28 mouse cellular contexts compared by ENCODE assay signal in the genomic region with DNA sequence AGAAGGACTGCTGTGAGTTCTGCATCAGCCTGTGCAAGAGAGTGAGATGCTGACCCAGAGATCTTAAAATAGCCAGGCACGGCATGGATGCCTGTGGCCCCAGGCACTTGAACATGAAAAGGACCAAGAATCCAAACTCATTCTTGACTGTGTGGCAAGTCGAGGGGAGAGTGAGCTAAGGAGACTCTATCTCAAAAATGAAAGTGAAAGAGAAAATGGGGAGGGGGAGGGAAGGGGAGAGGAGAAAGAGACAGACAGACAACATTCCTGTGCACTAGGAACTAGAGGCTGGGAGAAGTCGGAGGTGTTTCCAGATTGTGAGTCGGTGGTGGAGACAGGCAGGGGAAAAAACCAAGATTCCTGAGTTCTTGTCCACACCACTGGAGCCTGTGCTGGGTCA. TPM values are rescaled to one million over a fixed set of nuclear protein-coding genes. Genes with fewer than 3 reads are reported as not detected.
DNase-seq lines count a peak whose midpoint lies in the region; ATAC-seq and TF ChIP-seq lines count a peak whose summit lies in the region.
"Had no signal": no experiment of that assay in that cellular context is flagged by ENCODE, and none has a peak within 500 bp of the region (broad histone marks: within the 10 kb centered on the region; RNA-seq: fewer than 3 reads in every experiment).

No protein-coding gene starts in this region.

- H3K4me1 ChIP-seq in heart, embryonic 11.5 days (ENCODE audit: control insufficient read depth, insufficient read depth, low read length), result peaks cover 17% of the 10 kb centered on the region
- peaks cover 8% of the 10 kb centered on the region for H3K4me1 ChIP-seq in heart, embryonic 16.5 days (ENCODE audit: control insufficient read depth, insufficient read depth, low read length)
- H3K4me1 ChIP-seq in thymus, adult 2 months (replicated peaks; ENCODE audit: control insufficient read depth, insufficient read depth, low read length), result peaks cover 6% of the 10 kb centered on the region; the same call in 1 of the 2 replicates
- H3K4me1 ChIP-seq in forebrain, embryonic 14.5 days (ENCODE audit: control insufficient read depth, insufficient read depth, low read length), result no peaks in the 10 kb centered on the region
- H3K4me1 ChIP-seq: embryonic facial prominence, embryonic 15.5 days; forebrain, embryonic 12.5 days; intestine, embryonic 15.5 days; neural tube, embryonic 13.5 days had no signal

- no peak overlapping the region for H3K4me3 ChIP-seq in heart, embryonic 11.5 days (ENCODE audit: low read depth, low read length)
- no peak overlapping the region for H3K4me3 ChIP-seq in heart, embryonic 16.5 days (ENCODE audit: low read length)
- H3K4me3 ChIP-seq in thymus, adult 2 months (ENCODE audit: control insufficient read depth, insufficient read depth, low read length), result no peak overlapping the region
- H3K4me3 ChIP-seq in forebrain, embryonic 14.5 days (ENCODE audit: low read depth, low read length), result no peak overlapping the region
- H3K4me3 ChIP-seq: embryonic facial prominence, embryonic 10.5 days; embryonic facial prominence, embryonic 15.5 days; forebrain, embryonic 12.5 days; intestine, embryonic 15.5 days; limb, embryonic 13.5 days; neural tube, embryonic 13.5 days had no signal

- 0 out of 2 replicates have a peak, but pooled peaks have one; percentile 12 for ATAC-seq in heart, embryonic 11.5 days (replicated peaks; ENCODE audit: insufficient number of reproducible peaks, low FRiP score, low TSS enrichment)
- no peak for ATAC-seq in heart, embryonic 16.5 days (replicated peaks; ENCODE audit: extremely low read depth, insufficient read depth, low FRiP score)
- peak; percentile 40 for ATAC-seq in activated CD4-positive, CD25-positive, alpha-beta regulatory T cell, adult 4 months
- ATAC-seq in forebrain, embryonic 14.5 days, result no peak
- ATAC-seq: hindbrain, embryonic 16.5 days; intestine, embryonic 15.5 days; midbrain, embryonic 16.5 days had no signal

- H3K4me2 ChIP-seq in heart, embryonic 11.5 days, result peak overlapping the region; percentile 38
- peak overlapping the region; percentile 18 for H3K4me2 ChIP-seq in heart, embryonic 16.5 days (ENCODE audit: low read depth, low read length)
- H3K4me2 ChIP-seq in forebrain, embryonic 14.5 days (ENCODE audit: low read length), result no peak overlapping the region
- H3K4me2 ChIP-seq: embryonic facial prominence, embryonic 15.5 days; forebrain, embryonic 12.5 days; intestine, embryonic 15.5 days; limb, embryonic 13.5 days; liver, embryonic 11.5 days; neural tube, embryonic 13.5 days had no signal

- no peak for DNase-seq in heart, postnatal 4 days
- DNase-seq in heart, postnatal 25 days (ENCODE audit: low spot score), result no peak
- DNase-seq in CD4-positive helper T cell, adult 2 months (ENCODE audit: low read depth, low spot score), result peak; percentile 36
- DNase-seq in thymus, adult 2 months, result no peak
- DNase-seq in forebrain, embryonic 14.5 days (ENCODE audit: low spot score), result no peak
- DNase-seq: adrenal gland, adult 2 months; adrenal gland, postnatal 36 days; cerebellum, adult 2 months; cerebellum, postnatal 14 days; gastrocnemius, postnatal 14 days; kidney, adult 2 months; kidney, postnatal 4 days; lung, postnatal 4 days; thymus, postnatal 4 days had no signal

- H3K9ac ChIP-seq in heart, embryonic 11.5 days (ENCODE audit: low read depth, low read length), result 0 out of 2 replicates have a peak overlapping the region, but pooled peaks have one; percentile 2
- 0 out of 2 replicates have a peak overlapping the region, but pooled peaks have one; percentile 38 for H3K9ac ChIP-seq in heart, embryonic 16.5 days (ENCODE audit: low read length)
- H3K9ac ChIP-seq in forebrain, embryonic 14.5 days (ENCODE audit: low read length), result no peak overlapping the region
- H3K9ac ChIP-seq: embryonic facial prominence, embryonic 15.5 days; forebrain, embryonic 12.5 days; intestine, embryonic 15.5 days; limb, embryonic 13.5 days; neural tube, embryonic 13.5 days had no signal

- intact Hi-C loops in heart, postnatal 25 days (cut with DNase I), result no loop called here

- 14% methylated on average over 4 of the region's 4 CpGs for WGBS in heart, embryonic 11.5 days (ENCODE audit: insufficient replicate concordance)
- WGBS in heart, embryonic 16.5 days, result 23% methylated on average over 4 of the region's 4 CpGs
- 48% methylated on average over 4 of the region's 4 CpGs for WGBS in thymus, adult 2 months
- 78% methylated on average over 4 of the region's 4 CpGs for WGBS in forebrain, embryonic 14.5 days

- TF ChIP-seq POLR2A in thymus, adult 2 months (IDR thresholded peaks at IDR 0.05; ENCODE audit: control insufficient read depth, extremely low read depth, insufficient read depth, low read length, poor library complexity), result no peak

- H3K27me3 ChIP-seq in heart, embryonic 11.5 days (ENCODE audit: control insufficient read depth, insufficient read depth, low read length), result peaks cover 3% of the 10 kb centered on the region; the same call in 1 of the 2 replicates
- H3K27me3 ChIP-seq in heart, embryonic 16.5 days (ENCODE audit: control insufficient read depth, insufficient read depth, low read length), result no peaks in the 10 kb centered on the region
- H3K27me3 ChIP-seq in thymus, adult 2 months (ENCODE audit: control insufficient read depth, insufficient read depth, low read length), result no peaks in the 10 kb centered on the region
- no peaks in the 10 kb centered on the region for H3K27me3 ChIP-seq in forebrain, embryonic 14.5 days (replicated peaks; ENCODE audit: control insufficient read depth, insufficient read depth, low read length)
- H3K27me3 ChIP-seq: embryonic facial prominence, embryonic 15.5 days; intestine, embryonic 15.5 days; neural tube, embryonic 13.5 days had no signal

- no peaks in the 10 kb centered on the region for H3K9me3 ChIP-seq in heart, embryonic 11.5 days (replicated peaks; ENCODE audit: control insufficient read depth, low read length)
- H3K9me3 ChIP-seq in heart, embryonic 16.5 days (replicated peaks; ENCODE audit: control insufficient read depth, low read length), result no peaks in the 10 kb centered on the region
- H3K9me3 ChIP-seq in forebrain, embryonic 14.5 days (replicated peaks; ENCODE audit: control insufficient read depth, low read length), result no peaks in the 10 kb centered on the region
- H3K9me3 ChIP-seq: embryonic facial prominence, embryonic 10.5 days; embryonic facial prominence, embryonic 15.5 days; forebrain, embryonic 12.5 days; intestine, embryonic 15.5 days; limb, embryonic 13.5 days; neural tube, embryonic 13.5 days had no signal

- peak overlapping the region; percentile 80 for H3K27ac ChIP-seq in heart, embryonic 11.5 days (ENCODE audit: low read depth, low read length)
- no peak overlapping the region for H3K27ac ChIP-seq in heart, embryonic 16.5 days (ENCODE audit: low read length)
- H3K27ac ChIP-seq in thymus, adult 2 months (ENCODE audit: control insufficient read depth, insufficient read depth, low read length), result no peak overlapping the region
- H3K27ac ChIP-seq in forebrain, embryonic 14.5 days (ENCODE audit: low read depth, low read length), result no peak overlapping the region
- H3K27ac ChIP-seq: embryonic facial prominence, embryonic 10.5 days; embryonic facial prominence, embryonic 15.5 days; forebrain, embryonic 12.5 days; intestine, embryonic 15.5 days; limb, embryonic 13.5 days; neural tube, embryonic 13.5 days had no signal

- H3K36me3 ChIP-seq in heart, embryonic 11.5 days (ENCODE audit: control insufficient read depth, insufficient read depth, low read length), result no peaks in the 10 kb centered on the region
- H3K36me3 ChIP-seq in heart, embryonic 16.5 days (ENCODE audit: control insufficient read depth, insufficient read depth), result no peaks in the 10 kb centered on the region
- H3K36me3 ChIP-seq in thymus, adult 2 months (ENCODE audit: control insufficient read depth, insufficient read depth, low read length), result no peaks in the 10 kb centered on the region
- H3K36me3 ChIP-seq in forebrain, embryonic 14.5 days (ENCODE audit: control insufficient read depth, insufficient read depth, low read length), result no peaks in the 10 kb centered on the region
- H3K36me3 ChIP-seq: embryonic facial prominence, embryonic 10.5 days; embryonic facial prominence, embryonic 15.5 days; forebrain, embryonic 12.5 days; intestine, embryonic 15.5 days; limb, embryonic 13.5 days; neural tube, embryonic 13.5 days had no signal

- TF ChIP-seq CTCF in thymus, adult 2 months (IDR thresholded peaks at IDR 0.05; ENCODE audit: borderline replicate concordance, control insufficient read depth, extremely low read depth, insufficient read depth, low read length, poor library complexity), result no peak

RNA-seq across cellular contexts. Expression of a gene that starts 23.9 kb away (rescaled TPM):
- polyA plus RNA-seq in heart, embryonic 11.5 days (2014; fragmentation: Nextera tagmentation; extraction: Ambion mirVana), result 0.14 and 0.24 TPM in 2 replicates
- not detected for total RNA-seq in heart, postnatal 4 days (2021)
- 0.26 and 0.69 TPM in 2 replicates for polyA plus RNA-seq in heart, embryonic 16.5 days (2015; fragmentation: Nextera tagmentation; extraction: Ambion mirVana)
- not detected for total RNA-seq in heart, postnatal 25 days (2021)
- not detected for polyA plus RNA-seq in activated CD4-positive, CD25-positive, alpha-beta regulatory T cell, adult 4 months (2017; shearing (Covaris generic))
- polyA plus RNA-seq in thymus, adult 2 months (2012; rRNA removed), result 0.16 and 0.19 TPM in 2 replicates
- 0.05 TPM in 1 of 2 replicates, not detected in the other for polyA plus RNA-seq in forebrain, embryonic 14.5 days (2014; fragmentation: Nextera tagmentation; extraction: Ambion mirVana)
- total RNA-seq: granulocyte monocyte progenitor cell, adult 5-6 weeks had no signal
- polyA plus RNA-seq: adrenal gland, adult 2 months had no signal

RNA-seq across cellular contexts. Expression of a gene that starts 54.5 kb away (rescaled TPM):
- 10.2 and 12.9 TPM in 2 replicates for polyA plus RNA-seq in heart, embryonic 11.5 days (2014; fragmentation: Nextera tagmentation; extraction: Ambion mirVana)
- 1 to 10 TPM; 9.0 to 9.2 TPM for total RNA-seq in heart, postnatal 4 days (2021)
- 12.5 and 15.0 TPM in 2 replicates for polyA plus RNA-seq in heart, embryonic 16.5 days (2015; fragmentation: Nextera tagmentation; extraction: Ambion mirVana)
- 10 to 100 TPM; 10.5 to 12.4 TPM for total RNA-seq in heart, postnatal 25 days (2021)
- 10 to 100 TPM in 1 of 2 experiments, 1 to 10 TPM in 1; 8.8 to 11.1 TPM for polyA plus RNA-seq in activated CD4-positive, CD25-positive, alpha-beta regulatory T cell, adult 4 months (2017; shearing (Covaris generic))
- 13.9 and 14.0 TPM in 2 replicates for polyA plus RNA-seq in thymus, adult 2 months (2012; rRNA removed)
- 5.1 and 6.0 TPM in 2 replicates for polyA plus RNA-seq in forebrain, embryonic 14.5 days (2014; fragmentation: Nextera tagmentation; extraction: Ambion mirVana)

RNA-seq across cellular contexts. Expression of a gene that starts 57.5 kb away (rescaled TPM):
- polyA plus RNA-seq in heart, embryonic 11.5 days (2014; fragmentation: Nextera tagmentation; extraction: Ambion mirVana), result 2.1 and 2.3 TPM in 2 replicates
- total RNA-seq in heart, postnatal 4 days (2021), result 10 to 100 TPM; 26.3 to 26.8 TPM
- polyA plus RNA-seq in heart, embryonic 16.5 days (2015; fragmentation: Nextera tagmentation; extraction: Ambion mirVana), result 6.4 and 7.5 TPM in 2 replicates
- 10 to 100 TPM; 45.5 to 49.2 TPM for total RNA-seq in heart, postnatal 25 days (2021)
- polyA plus RNA-seq in activated CD4-positive, CD25-positive, alpha-beta regulatory T cell, adult 4 months (2017; shearing (Covaris generic)), result not detected
- polyA plus RNA-seq in thymus, adult 2 months (2012; rRNA removed), result 5.9 and 7.4 TPM in 2 replicates
- polyA plus RNA-seq in forebrain, embryonic 14.5 days (2014; fragmentation: Nextera tagmentation; extraction: Ambion mirVana), result 3.7 and 4.5 TPM in 2 replicates
- total RNA-seq: granulocyte monocyte progenitor cell, adult 5-6 weeks; MEL had no signal

Comparison
In these comparisons a context has a peak if more than half of its experiments do, and no peak if none do; other contexts are left out.
1. ATAC-seq: peak in heart, embryonic 11.5 days (single experiment) and activated CD4-positive, CD25-positive, alpha-beta regulatory T cell, adult 4 months (single experiment); none in heart, embryonic 16.5 days (single experiment) and forebrain, embryonic 14.5 days (single experiment).